Mouse (Mus musculus): Measurements from ENCODE around the gene Gm10234. TPM values are rescaled to one million over a fixed set of nuclear protein-coding genes. Genes with fewer than 3 reads are reported as not detected.

Gm10234 gene
- total RNA-seq (2014; fragmentation: Nextera tagmentation), result not detected in 2 replicates
- not detected in 2 replicates for total RNA-seq (2017)

DNA sequence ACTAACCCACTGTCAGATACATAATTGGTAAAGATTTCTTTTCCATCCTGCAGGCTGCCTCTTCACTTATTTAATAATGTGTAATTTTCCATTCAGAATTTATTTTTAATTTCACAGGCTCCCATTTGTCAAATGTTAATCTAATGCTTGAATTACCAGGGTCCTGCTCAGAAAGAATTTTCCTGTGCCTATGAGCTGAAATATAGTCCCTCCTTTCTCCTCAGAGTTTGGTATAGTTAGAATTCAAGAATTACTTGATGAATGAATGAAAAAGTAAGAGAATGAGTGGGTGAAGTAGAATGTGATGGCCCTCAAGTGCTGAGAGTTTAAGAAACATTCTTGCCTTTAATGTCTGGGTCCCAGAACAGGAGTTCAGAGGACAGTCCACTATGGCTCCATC is at the start of gene Gm10234:
TSS of gene Gm10234 (plus strand) at position 301 of the 400 bp plus-strand sequence.
- no peak for ATAC-seq (replicated peaks; ENCODE audit: low FRiP score, low TSS enrichment, poor library complexity, severe bottlenecking)

DNA sequence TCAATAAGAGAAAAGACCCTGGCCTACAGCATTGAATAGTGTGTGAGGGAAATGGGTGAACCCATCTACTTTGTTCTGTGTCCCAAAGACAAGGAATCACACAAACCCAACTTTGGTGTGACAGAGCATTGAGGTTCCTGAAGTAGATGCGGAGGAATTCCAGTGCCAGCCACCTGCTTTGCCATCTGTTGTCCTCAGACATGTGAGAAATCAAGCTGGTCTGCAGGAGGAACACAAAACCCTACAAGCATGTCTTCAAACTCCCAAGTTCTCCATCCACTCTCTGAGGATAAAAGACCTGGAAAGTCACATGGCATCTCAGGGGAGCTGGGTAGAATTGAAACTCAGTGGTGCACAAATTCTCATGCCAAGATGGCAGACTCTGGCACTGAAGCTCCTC is 44.3 kb upstream of the Gm10234 start:
- no peak for ATAC-seq (replicated peaks; ENCODE audit: low FRiP score, low TSS enrichment, poor library complexity, severe bottlenecking)

DNA sequence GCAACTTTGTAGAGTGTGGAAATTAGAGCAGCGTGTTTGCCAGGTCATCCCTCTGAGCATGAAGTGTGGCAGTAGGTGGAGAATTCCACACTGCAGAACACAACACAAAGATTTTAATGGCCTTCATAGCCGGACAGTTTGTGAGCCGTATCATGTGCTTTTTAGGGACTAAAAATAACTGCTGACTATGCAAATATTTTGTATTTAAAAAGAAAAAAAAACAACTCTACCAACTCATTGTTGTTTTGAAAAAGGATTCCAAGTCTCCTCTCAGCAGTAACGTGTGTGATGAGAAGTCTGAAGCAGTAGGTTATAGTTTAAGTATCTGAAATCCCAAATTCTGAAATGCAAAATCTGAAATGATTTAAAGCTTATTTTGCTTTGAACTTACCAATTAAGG is 25.9 kb upstream of the Gm10234 start:
- no peak for ATAC-seq (replicated peaks; ENCODE audit: low FRiP score, low TSS enrichment, poor library complexity, severe bottlenecking)

DNA sequence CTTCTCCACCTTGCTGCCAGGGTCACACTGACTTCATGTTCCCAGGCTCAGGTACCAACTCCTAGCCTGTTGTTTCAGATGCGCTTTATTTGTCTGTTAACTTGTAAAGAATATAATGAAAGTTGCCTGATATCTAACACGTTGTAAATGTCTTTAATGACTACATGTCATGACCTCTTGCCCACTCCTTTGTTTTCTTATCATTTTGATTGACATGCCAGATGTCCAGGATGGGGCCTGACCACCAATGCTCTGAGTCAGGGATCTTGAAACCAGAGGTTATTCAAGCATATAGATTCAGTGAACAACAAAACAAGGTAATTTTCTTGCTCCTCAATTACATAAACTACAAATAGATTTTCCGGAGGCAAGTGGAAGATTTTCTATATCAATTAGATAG is 23.5 kb upstream of the Gm10234 start:
- no peak for ATAC-seq (replicated peaks; ENCODE audit: low FRiP score, low TSS enrichment, poor library complexity, severe bottlenecking)

DNA sequence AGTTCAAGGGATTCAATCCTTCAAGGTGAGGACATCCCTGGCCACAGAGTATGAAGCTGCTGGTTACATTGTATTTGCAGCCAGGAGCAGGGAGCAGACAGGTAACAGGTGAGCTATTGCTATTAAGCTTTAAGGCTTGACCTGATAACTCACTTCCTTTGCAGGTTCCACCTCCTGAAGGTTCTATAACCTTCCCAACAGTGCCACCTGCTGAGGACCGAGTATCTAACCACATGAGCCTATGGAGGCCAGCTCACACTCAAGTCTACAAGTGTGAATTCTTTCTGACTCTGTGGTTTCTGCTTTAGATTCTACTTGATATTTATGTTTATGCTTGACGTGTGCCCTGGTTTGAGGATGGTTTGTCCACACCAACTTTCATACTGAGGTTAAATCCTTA is 21.3 kb upstream of the Gm10234 start:
- ATAC-seq (replicated peaks; ENCODE audit: low FRiP score, low TSS enrichment, poor library complexity, severe bottlenecking), result no peak

DNA sequence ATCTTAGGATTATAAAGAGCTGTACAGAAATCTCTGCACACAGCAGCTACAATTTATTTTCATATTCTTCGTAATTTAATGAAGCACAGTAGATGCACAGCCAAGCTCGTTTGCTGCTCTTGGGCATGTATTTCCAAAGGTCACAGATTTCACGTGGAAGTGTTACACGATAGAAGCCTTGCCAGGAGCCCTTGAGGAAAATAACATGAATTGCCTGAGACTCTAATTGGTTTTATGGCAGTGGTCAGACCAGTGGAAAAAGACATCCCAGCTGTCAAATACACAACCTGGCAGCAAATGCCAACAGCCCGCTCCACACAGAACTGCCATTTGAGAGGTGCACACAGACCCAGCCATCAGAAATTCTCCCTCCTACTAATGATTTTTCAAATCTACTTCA is 9.3 kb downstream of the Gm10234 start:
- no peak for ATAC-seq (replicated peaks; ENCODE audit: low FRiP score, low TSS enrichment, poor library complexity, severe bottlenecking)

DNA sequence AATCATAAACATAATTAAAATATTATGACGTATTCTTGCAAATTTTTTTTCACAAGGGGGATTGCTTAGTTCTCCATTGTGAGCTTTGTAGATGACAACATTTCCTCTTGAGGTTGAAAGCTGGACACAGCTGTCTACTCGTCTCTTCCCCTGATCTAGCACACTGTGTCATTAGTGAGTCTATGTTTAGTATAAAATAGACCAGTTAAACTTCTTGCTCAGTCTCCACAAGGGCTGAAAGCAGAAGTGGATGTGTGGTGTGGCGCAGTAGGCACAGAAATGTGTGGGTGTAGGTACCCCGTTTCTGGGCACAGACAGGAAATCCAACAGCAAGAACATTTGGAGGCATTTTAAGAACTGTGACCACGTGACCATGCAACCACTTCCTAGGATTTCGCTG is 12.9 kb downstream of the Gm10234 start:
- ATAC-seq (replicated peaks; ENCODE audit: low FRiP score, low TSS enrichment, poor library complexity, severe bottlenecking), result no peak

DNA sequence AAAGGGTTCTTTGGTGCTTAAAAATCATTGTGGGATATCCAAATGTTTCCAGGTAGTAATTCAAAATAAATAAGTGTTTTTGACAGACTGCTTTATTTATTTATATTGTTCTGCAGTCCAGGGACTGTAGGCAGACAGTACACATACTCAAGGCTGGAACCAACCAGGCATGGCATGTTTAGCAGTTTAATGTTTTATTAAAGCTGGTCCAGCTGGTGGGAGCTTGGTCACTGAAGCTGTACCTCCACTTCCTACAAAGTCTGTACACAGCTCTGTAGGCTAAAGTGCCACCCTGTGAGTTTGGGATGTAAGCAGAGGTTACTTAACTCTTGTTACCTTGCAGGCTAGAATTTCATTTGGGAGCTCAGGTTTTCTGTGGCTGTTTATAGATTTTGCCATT is 27.5 kb downstream of the Gm10234 start:
- ATAC-seq (replicated peaks; ENCODE audit: low FRiP score, low TSS enrichment, poor library complexity, severe bottlenecking), result no peak

DNA sequence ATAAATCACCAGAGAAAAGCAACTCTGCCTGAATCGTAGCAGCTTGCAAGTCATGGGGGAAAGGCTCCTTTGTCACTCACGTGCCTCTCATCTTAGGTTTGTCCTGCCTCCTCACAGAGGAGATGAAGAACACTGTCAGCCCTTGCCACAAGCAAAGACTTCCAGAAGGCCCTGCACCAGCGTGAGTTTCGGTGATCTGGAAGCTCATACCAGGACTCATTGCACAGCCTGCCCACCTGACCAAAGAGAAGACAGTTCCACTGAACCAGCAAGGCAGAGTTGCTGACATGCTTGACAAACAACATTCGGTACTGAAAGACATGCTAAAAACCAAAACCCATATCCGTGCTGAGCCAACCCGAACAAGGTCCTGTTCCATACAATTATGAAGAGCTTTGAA is 31.1 kb downstream of the Gm10234 start:
- ATAC-seq (replicated peaks; ENCODE audit: low FRiP score, low TSS enrichment, poor library complexity, severe bottlenecking), result no peak

DNA sequence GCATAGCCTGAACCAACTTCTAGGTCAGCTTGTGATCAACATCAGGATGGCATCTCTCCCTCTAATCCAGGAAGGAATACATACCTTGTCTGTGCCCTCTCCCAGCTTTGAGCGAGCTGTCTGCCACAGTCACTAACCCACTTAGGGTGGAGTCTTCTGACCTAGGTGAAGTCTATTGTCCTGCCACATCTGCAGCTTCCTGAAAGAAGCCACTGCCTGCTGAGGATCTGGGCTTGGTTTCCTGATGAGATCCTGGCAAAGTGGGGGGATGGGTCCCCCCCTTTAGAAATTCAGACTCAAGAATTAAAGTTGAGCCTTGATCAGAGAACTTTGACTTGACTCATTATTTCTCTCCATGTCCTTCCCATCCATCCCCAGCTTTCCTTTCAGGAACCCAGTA is 32.0 kb downstream of the Gm10234 start:
- no peak for ATAC-seq (replicated peaks; ENCODE audit: low FRiP score, low TSS enrichment, poor library complexity, severe bottlenecking)

DNA sequence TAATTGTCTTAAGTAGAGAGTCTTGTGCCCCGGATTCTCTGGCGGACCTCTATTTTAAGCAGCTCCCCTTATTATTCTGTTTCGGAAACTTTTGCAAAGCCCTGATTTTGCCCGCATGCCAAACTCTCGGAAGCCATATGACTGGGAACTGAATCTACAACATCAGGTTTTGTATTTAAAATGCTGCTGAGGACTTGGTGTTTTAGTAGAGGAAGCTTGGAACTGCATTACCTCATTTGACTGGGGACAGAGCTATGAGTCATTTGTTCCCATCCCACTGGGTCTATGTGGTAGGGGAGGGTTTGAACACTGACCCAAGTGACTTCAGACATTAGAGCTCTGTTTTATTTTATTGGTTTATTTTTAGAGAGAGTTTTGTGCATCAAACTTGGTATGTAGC is 38.2 kb downstream of the Gm10234 start:
- no peak for ATAC-seq (replicated peaks; ENCODE audit: low FRiP score, low TSS enrichment, poor library complexity, severe bottlenecking)

DNA sequence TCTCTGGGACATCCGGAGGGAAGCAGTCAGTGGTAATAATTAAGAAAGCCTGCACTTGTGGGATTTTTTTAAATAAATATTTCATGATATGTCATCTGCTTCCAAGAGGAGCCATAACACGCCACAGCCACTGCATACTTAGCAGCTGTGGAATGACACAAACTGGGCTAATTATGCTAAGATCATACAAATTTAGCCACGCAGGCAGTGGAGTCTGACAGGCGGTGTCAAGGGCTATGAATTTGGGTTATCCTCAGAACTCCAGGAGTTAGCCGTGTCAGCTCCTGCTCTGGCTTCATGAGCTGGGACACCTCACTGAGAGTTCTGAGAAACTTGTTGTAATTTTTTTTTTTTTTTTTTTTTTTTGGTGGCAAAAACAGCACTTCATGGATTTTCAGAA is 40.8 kb downstream of the Gm10234 start:
- ATAC-seq (replicated peaks; ENCODE audit: low FRiP score, low TSS enrichment, poor library complexity, severe bottlenecking), result no peak

DNA sequence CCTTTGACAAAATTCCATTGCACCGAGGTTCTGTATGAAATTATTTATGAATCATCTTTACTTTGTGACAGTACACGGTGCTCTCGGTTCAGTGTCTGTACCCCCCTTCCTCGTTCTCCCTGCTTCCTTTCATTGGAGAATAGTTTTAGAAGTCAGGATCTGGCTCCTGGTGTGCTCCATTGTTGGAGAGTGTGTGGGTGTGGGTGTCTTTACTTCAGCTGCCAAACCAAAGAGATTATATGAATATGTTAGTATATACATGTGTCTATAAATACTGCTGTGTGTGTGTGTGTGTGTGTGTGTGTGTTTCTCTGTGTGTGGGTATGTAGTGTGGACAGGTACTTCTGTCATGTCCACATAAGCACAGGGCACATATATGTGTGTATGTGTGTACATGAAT is 49.9 kb downstream of the Gm10234 start:
- no peak for ATAC-seq (replicated peaks; ENCODE audit: low FRiP score, low TSS enrichment, poor library complexity, severe bottlenecking)

Other genes starting within 250 kb of the Gm10234 start
- 12.7 and 14.2 TPM in 2 replicates for gene Kbtbd8, start 204.9 kb upstream of the Gm10234 start, total RNA-seq (2014; fragmentation: Nextera tagmentation)
- gene Kbtbd8, start 204.9 kb upstream of the Gm10234 start, total RNA-seq (2017), result 10.4 and 13.4 TPM in 2 replicates

Data from megakaryocyte-erythroid progenitor cell, adult 5-6 weeks (primary cell).